Mouse (Mus musculus) lung, postnatal 0 days (tissue): ENCODE measurements around the gene Cyb5d1.

Source experiments
- CTCF ChIP-seq: IDR thresholded peaks from 2 replicates; pipeline ENCODE4 v1.5.1; 2016; ENCODE audit warnings: antibody characterized with exemption, mild to moderate bottlenecking
- EP300 ChIP-seq: IDR thresholded peaks from 2 replicates; pipeline ENCODE4 v1.6.1; 2016; ENCODE audit warnings: antibody characterized with exemption, mild to moderate bottlenecking, control low read depth

GRCm38 (mm10) chr11:69432640-69432982 lies 37.2 kb upstream of the Cyb5d1 start:
- TF ChIP-seq CTCF = no peak
- no peak for TF ChIP-seq EP300
